Mouse (Mus musculus) embryonic facial prominence, embryonic 13.5 days (tissue): ENCODE measurements around the gene AI464131. TPM values are rescaled to one million over a fixed set of nuclear protein-coding genes. Genes with fewer than 3 reads are reported as not detected.

Experiments
- ATAC-seq: fragments of 200-750 bp; cut with Nextera tagmentation; 2 replicates; pipeline ENCODE4 v1.8.0; 2017; ENCODE audit warnings: low read depth; ENCODE audit not compliant: insufficient number of reproducible peaks, insufficient read depth, low FRiP score, low TSS enrichment
- H3K27ac ChIP-seq: fragments of 300-500 bp; sonication (generic); 2 replicates; pipeline ENCODE4 v1.5.1; 2015; ENCODE audit warnings: moderate library complexity, mild to moderate bottlenecking, inconsistent platforms
- H3K27me3 ChIP-seq: fragments of 300-500 bp; sonication (generic); 2 replicates; pipeline ENCODE4 v1.6.1; 2015; ENCODE audit warnings: mild to moderate bottlenecking, inconsistent platforms
- H3K36me3 ChIP-seq: fragments of 300-500 bp; sonication (generic); 2 replicates; pipeline ENCODE4 v1.6.1; 2015; ENCODE audit warnings: mild to moderate bottlenecking, inconsistent platforms
- H3K4me1 ChIP-seq: fragments of 300-500 bp; sonication (generic); 2 replicates; pipeline ENCODE4 v1.6.1; 2015; ENCODE audit warnings: inconsistent platforms
- H3K4me2 ChIP-seq: fragments of 300-500 bp; sonication (generic); 2 replicates; pipeline ENCODE4 v1.6.1; 2015; ENCODE audit warnings: moderate library complexity, mild to moderate bottlenecking, inconsistent platforms
- H3K4me3 ChIP-seq: fragments of 300-500 bp; sonication (generic); 2 replicates; pipeline ENCODE4 v1.5.1; 2015; ENCODE audit warnings: mild to moderate bottlenecking, inconsistent platforms
- H3K9ac ChIP-seq: fragments of 300-500 bp; sonication (generic); 2 replicates; pipeline ENCODE4 v1.6.1; 2015; ENCODE audit warnings: mild to moderate bottlenecking, inconsistent platforms
- H3K9me3 ChIP-seq: fragments of 300-500 bp; sonication (generic); 2 replicates; pipeline ENCODE4 v1.6.1; 2016; ENCODE audit warnings: inconsistent platforms
- WGBS: fragments of 180-500 bp; shearing (Covaris S2); methylation state at CpG from one replicate; pipeline ENCODE4 v1.1.7; 2015; ENCODE audit warnings: mixed read lengths; 5-methylcytosine and 5-hydroxymethylcytosine counted together
- polyA plus RNA-seq: library from polyadenylated mRNA; unstranded; fragments of >200 nt; fragmentation: Nextera tagmentation; extraction: Ambion mirVana; gene quantifications from 2 replicates; pipeline ENCODE4 v1.2.1, GENCODE M21; 2015

The AI464131 gene
- polyA plus RNA-seq, 1 experiment from 2014 or later, result 12.2 TPM

GRCm38 (mm10) chr4:41505131-41505551 lies 2.3 kb upstream of the AI464131 start:
- H3K27me3 ChIP-seq, result peaks cover 33% of the 10 kb centered on the region
- peaks cover 36% of the 10 kb centered on the region for H3K4me1 ChIP-seq
- H3K27ac ChIP-seq, result no peak overlapping the region
- H3K4me3 ChIP-seq, result no peak overlapping the region
- H3K36me3 ChIP-seq, result no peaks in the 10 kb centered on the region
- no peak for ATAC-seq
- H3K9me3 ChIP-seq, result no peaks in the 10 kb centered on the region
- H3K9ac ChIP-seq, result no peak overlapping the region
- 55% methylated on average over 11 of the region's 11 CpGs for WGBS
- no peak overlapping the region for H3K4me2 ChIP-seq

DNA sequence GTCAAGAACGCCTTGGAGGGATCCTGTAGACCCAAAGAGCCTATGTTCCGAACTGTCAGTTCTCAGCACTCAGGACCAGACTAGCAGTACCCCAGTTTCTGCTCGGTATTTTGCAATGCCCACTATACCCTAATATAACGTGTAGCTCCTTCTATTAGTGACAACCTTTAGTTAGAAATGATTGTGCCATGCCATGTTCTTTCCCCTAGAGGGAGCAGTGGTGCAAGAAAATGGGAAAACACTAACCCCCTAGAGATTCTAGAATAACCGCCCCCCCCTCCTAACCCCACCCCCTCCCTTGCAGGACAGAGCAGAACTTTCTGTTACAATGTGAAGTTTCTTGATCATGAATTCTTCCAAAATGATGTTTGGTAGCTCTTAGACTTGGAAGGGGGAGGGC lies 1.4 kb upstream of the AI464131 start:
- Histone ChIP-seq H3K27ac (no peak overlapping the region), H3K36me3 (no peaks in the 10 kb centered on the region)
- 74% methylated on average over 5 of the region's 5 CpGs for WGBS

DNA sequence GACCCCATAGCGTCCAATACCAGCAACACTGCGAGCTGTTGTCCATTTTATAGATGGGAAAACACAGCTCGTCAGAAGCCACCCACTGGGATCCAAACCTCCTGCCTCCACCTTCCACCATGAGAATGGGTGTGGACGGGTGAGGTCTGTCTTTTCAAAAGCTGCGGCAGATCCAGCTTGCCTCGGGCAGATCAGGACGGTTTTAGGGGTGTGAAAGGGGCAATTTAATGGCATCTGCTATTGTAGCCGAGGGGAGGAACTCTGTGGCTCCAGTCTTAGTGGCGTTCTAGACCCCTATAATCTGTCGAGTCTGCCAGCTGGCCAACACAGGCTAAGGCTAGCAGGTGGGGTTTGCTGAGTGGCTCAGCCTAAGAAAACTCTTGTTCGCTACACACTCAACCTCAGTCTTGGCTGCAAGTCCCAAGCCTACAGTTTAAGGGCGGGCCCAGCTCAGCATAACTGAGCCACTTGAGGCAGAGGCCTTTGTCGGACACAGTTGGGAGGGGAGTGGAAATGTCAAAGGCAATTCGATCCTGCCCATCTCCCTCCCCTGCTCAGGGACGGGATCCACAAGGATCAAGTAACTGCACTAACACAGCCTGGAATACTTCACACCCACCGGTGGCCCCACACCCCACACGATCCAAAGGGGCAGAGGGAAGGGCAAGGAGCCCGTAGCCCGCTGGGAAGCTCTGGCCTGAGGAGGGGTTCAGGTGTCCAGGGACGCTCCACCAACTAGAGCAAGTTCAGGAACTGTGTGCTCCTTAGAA lies 520 bp downstream of the AI464131 start:
- peak overlapping the region; percentile 75 for H3K4me2 ChIP-seq
- no peaks in the 10 kb centered on the region for H3K36me3 ChIP-seq
- 6% methylated on average over 20 of the region's 20 CpGs for WGBS
- H3K9ac ChIP-seq, result peak overlapping the region; percentile 67
- no peaks in the 10 kb centered on the region for H3K9me3 ChIP-seq
- peak overlapping the region; percentile 46 for H3K4me3 ChIP-seq
- H3K27ac ChIP-seq, result peak overlapping the region; percentile 79
- peaks cover 53% of the 10 kb centered on the region for H3K27me3 ChIP-seq
- peak; percentile 38 for ATAC-seq
- peaks cover 50% of the 10 kb centered on the region for H3K4me1 ChIP-seq

More for the DNA sequence above, 1.4 kb upstream of the AI464131 start:
- no peak overlapping the region for H3K9ac ChIP-seq
- H3K4me2 ChIP-seq, result no peak overlapping the region
- no peaks in the 10 kb centered on the region for H3K9me3 ChIP-seq
- no peak for ATAC-seq
- no peak overlapping the region for H3K4me3 ChIP-seq
- H3K4me1 ChIP-seq, result peaks cover 37% of the 10 kb centered on the region
- H3K27me3 ChIP-seq, result peaks cover 41% of the 10 kb centered on the region

GRCm38 (mm10) chr4:41500787-41501186 lies 2.1 kb downstream of the AI464131 start:
- no peak overlapping the region for H3K4me3 ChIP-seq
- no peaks in the 10 kb centered on the region for H3K9me3 ChIP-seq
- H3K9ac ChIP-seq, result no peak overlapping the region
- WGBS, result 62% methylated on average over 4 of the region's 4 CpGs
- no peak for ATAC-seq
- peaks cover 40% of the 10 kb centered on the region for H3K4me1 ChIP-seq
- H3K36me3 ChIP-seq, result peaks cover 3% of the 10 kb centered on the region; the same call in 1 of the 2 replicates
- H3K27me3 ChIP-seq, result peaks cover 68% of the 10 kb centered on the region
- no peak overlapping the region for H3K4me2 ChIP-seq
- H3K27ac ChIP-seq, result no peak overlapping the region

- no peak overlapping the region for H3K27ac ChIP-seq
- no peak for ATAC-seq
- H3K9me3 ChIP-seq, result no peaks in the 10 kb centered on the region
- no peak overlapping the region; the same call in 1 of the 2 replicates for H3K4me2 ChIP-seq
- no peak overlapping the region for H3K9ac ChIP-seq
- peaks cover 76% of the 10 kb centered on the region for H3K27me3 ChIP-seq
- H3K4me3 ChIP-seq, result peak overlapping the region; percentile 41; the same call in 1 of the 2 replicates
- WGBS, result 62% methylated on average over 8 of the region's 8 CpGs
- H3K36me3 ChIP-seq, result peaks cover 5% of the 10 kb centered on the region; the same call in 1 of the 2 replicates
- H3K4me1 ChIP-seq, result peaks cover 40% of the 10 kb centered on the region
Measured at GRCm38 (mm10) chr4:41499619-41500018, 3.3 kb downstream of the AI464131 start.

DNA sequence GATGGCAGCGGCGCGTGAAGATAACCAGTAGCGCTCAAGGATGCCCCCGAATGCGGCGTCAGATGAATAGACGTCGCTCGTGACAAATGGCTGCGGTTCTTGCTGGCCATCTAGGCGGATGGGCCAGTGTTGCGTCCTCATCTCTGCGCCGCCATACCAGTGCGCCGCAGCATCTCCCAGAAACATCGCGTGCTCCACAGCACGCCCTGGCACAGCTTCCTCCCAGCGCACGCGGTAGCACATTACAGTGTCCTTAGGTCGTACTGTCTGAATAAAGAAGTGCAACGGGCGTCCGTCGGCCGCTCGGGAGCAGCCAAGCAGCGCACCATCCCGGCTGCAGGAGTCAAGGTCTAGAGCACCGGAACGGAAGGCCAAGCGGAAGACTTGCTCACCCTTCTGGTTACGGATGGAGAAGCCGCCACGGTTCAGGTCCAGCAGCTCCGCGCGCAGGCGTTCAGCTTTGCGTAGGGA lies 3.9 kb downstream of the AI464131 start:
- H3K9me3 ChIP-seq, result no peaks in the 10 kb centered on the region

DNA sequence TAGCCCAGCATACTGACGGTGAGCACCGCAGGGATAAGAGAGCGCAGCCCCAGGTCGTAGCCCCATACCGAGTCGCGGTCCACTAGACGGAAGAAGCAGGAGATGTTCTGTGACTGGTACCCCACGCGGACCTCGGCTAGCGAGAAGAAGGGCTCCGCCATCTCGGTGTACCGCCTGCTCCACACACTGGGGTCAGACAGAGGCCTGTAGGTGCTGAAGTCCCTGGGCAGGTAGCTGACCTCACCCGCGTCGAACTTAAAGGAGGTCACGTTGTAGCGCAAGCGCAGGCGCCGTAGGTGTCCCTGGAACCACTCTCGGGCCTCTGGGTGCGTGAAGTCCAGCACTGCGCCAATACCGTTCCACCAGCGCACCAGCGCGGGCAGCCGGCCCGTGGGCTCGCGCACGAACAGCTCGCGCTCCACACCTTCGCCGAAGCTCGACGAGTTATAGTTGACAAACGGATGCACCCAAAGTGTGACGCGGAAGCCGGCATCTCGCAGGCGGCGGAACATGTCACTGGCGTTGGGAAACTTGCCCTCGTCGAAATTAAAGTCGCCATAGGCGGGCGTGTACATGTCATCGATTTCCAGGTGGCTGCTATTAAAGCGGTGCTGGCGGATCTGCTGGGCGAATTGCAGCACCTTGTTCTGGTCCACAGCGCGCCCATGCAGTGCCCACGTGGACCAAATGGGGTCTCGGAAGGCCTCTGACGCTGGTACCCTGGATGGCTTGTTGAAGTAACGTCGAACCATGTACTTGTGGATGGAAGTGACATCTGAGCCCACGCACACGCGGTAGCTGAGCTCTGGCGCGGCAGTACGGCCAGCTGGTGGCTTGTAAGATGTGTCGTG lies 4.7 kb downstream of the AI464131 start:
- 8% methylated on average over 72 of the region's 72 CpGs for WGBS
- Histone ChIP-seq H3K36me3 (peaks cover 5% of the 10 kb centered on the region; the same call in 1 of the 2 replicates), H3K4me3 (peak overlapping the region; percentile 41), H3K4me2 (peak overlapping the region; percentile 68), H3K27me3 (peaks cover 76% of the 10 kb centered on the region), H3K27ac (no peak overlapping the region), H3K4me1 (peaks cover 40% of the 10 kb centered on the region), H3K9me3 (no peaks in the 10 kb centered on the region), H3K9ac (peak overlapping the region; percentile 46)
- no peak for ATAC-seq

More for the DNA sequence above, 3.9 kb downstream of the AI464131 start:
- Histone ChIP-seq H3K4me2 (peak overlapping the region; percentile 68), H3K4me1 (peaks cover 40% of the 10 kb centered on the region), H3K9ac (peak overlapping the region; percentile 40; the same call in 1 of the 2 replicates), H3K4me3 (peak overlapping the region; percentile 41), H3K36me3 (peaks cover 5% of the 10 kb centered on the region; the same call in 1 of the 2 replicates), H3K27me3 (peaks cover 76% of the 10 kb centered on the region), H3K27ac (no peak overlapping the region)
- WGBS, result 7% methylated on average over 43 of the region's 43 CpGs
- no peak for ATAC-seq

DNA sequence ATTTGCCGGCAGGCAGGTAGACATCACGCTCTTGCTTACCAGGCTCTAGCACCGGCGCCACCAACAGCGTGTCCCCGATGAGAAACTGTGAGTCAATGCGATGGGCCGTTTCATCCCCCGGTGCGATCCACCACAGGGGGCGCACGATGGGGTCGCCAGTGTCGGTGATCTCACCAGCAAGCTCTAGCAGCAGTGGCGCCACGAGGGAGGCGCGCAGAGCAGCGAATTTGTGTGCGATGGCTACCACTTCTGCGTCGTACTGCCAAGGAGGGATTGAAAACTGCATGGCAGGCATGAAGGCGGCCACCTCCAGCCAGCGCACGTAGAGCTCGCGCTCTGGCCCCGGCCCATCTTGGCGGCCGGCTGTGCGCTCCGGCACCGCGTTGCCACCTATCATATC lies 5.3 kb downstream of the AI464131 start:
- H3K4me2 ChIP-seq, result peak overlapping the region; percentile 68
- H3K4me1 ChIP-seq, result peaks cover 34% of the 10 kb centered on the region
- WGBS, result 3% methylated on average over 34 of the region's 34 CpGs
- no peak overlapping the region for H3K27ac ChIP-seq
- H3K9ac ChIP-seq, result peak overlapping the region; percentile 46
- no peaks in the 10 kb centered on the region for H3K9me3 ChIP-seq
- H3K4me3 ChIP-seq, result peak overlapping the region; percentile 41
- peaks cover 74% of the 10 kb centered on the region for H3K27me3 ChIP-seq
- peaks cover 5% of the 10 kb centered on the region; the same call in 1 of the 2 replicates for H3K36me3 ChIP-seq
- ATAC-seq, result no peak

- H3K9ac ChIP-seq, result no peak overlapping the region
- peaks cover 69% of the 10 kb centered on the region for H3K27me3 ChIP-seq
- no peak overlapping the region for H3K27ac ChIP-seq
- 56% methylated on average over 5 of the region's 5 CpGs for WGBS
- no peaks in the 10 kb centered on the region for H3K9me3 ChIP-seq
- H3K36me3 ChIP-seq, result peaks cover 5% of the 10 kb centered on the region; the same call in 1 of the 2 replicates
- H3K4me2 ChIP-seq, result peak overlapping the region; percentile 68; the same call in 1 of the 2 replicates
- peaks cover 29% of the 10 kb centered on the region for H3K4me1 ChIP-seq
- ATAC-seq, result no peak
- H3K4me3 ChIP-seq, result no peak overlapping the region
Measured at GRCm38 (mm10) chr4:41497046-41497445, 5.8 kb downstream of the AI464131 start.

GRCm38 (mm10) chr4:41495850-41496249 lies 7.0 kb downstream of the AI464131 start:
- Histone ChIP-seq H3K4me3 (no peak overlapping the region), H3K4me1 (peaks cover 24% of the 10 kb centered on the region), H3K36me3 (peaks cover 5% of the 10 kb centered on the region; the same call in 1 of the 2 replicates), H3K4me2 (no peak overlapping the region), H3K27me3 (peaks cover 57% of the 10 kb centered on the region), H3K9ac (no peak overlapping the region), H3K27ac (no peak overlapping the region), H3K9me3 (no peaks in the 10 kb centered on the region)
- WGBS, result 71% methylated on average over 11 of the region's 11 CpGs
- no peak for ATAC-seq

DNA sequence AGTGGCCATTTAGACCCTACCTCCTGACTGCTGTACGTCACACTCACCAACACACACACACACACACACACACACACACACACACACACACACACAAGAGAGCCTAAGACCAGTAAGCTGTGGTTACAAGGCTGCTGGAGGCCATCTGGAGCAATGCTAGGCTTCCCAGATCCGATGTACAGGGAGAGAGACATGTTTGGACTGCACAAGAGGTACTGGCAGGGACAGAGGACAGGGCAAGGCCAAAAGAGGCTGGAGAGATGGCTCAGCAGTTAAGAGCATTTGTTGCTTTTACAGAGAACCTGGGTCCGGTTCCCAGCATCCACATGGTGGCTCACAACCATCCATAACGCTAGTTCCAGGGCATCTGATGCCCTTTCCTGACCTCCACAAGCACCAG lies 7.8 kb downstream of the AI464131 start:
- Histone ChIP-seq H3K9me3 (no peaks in the 10 kb centered on the region), H3K36me3 (peaks cover 5% of the 10 kb centered on the region; the same call in 1 of the 2 replicates), H3K4me1 (peaks cover 21% of the 10 kb centered on the region), H3K4me2 (no peak overlapping the region), H3K4me3 (no peak overlapping the region), H3K27ac (no peak overlapping the region), H3K9ac (no peak overlapping the region), H3K27me3 (peaks cover 49% of the 10 kb centered on the region)
- 79% methylated on average over 4 of the region's 4 CpGs for WGBS
- no peak for ATAC-seq
